Mouse (Mus musculus) G1E (cell line): Measurements from ENCODE around the gene Gm10300. TPM values are rescaled to one million over a fixed set of nuclear protein-coding genes. Genes with fewer than 3 reads are reported as not detected.

Source experiments
- ATAC-seq: 2 replicates; pipeline ENCODE4 v1.8.0; 2016; ENCODE audit warnings: mild to moderate bottlenecking; ENCODE audit not compliant: insufficient number of reproducible peaks, poor library complexity, low FRiP score, severe bottlenecking; ENCODE audit errors: extremely low read depth
- DNase-seq: peaks from one replicate; pipeline ENCODE4 v3.0.0; 2012; ENCODE audit warnings: low spot score
- H3K27me3 ChIP-seq: 2 replicates; pipeline ENCODE4 v1.6.1; 2012; ENCODE audit warnings: mild to moderate bottlenecking, low read length, inconsistent platforms; ENCODE audit not compliant: insufficient read depth
- H3K36me3 ChIP-seq: replicated peaks from 2 replicates; pipeline ENCODE3; 2012; ENCODE audit warnings: mild to moderate bottlenecking, inconsistent platforms
- H3K4me1 ChIP-seq: 2 replicates; pipeline ENCODE4 v1.6.1; 2012; ENCODE audit warnings: low read depth, low read length, inconsistent platforms, mixed read lengths; ENCODE audit not compliant: insufficient read depth
- H3K4me3 ChIP-seq: 2 replicates; pipeline ENCODE4 v1.5.1; 2012; ENCODE audit warnings: low read depth, mild to moderate bottlenecking, inconsistent platforms, low read length, moderate library complexity, mixed read lengths
- H3K9me3 ChIP-seq: replicated peaks from 2 replicates; pipeline ENCODE4 v1.6.1; 2012; ENCODE audit warnings: inconsistent platforms
- CTCF ChIP-seq: IDR thresholded peaks from 2 replicates; pipeline ENCODE4 v1.5.1; 2012; ENCODE audit warnings: low read depth, low read length, inconsistent platforms, mixed read lengths
- GATA1 ChIP-seq: IDR thresholded peaks from 2 replicates; pipeline ENCODE4 v1.6.1; 2012; ENCODE audit warnings: borderline replicate concordance, low read length, inconsistent platforms, mixed read lengths
- GATA2 ChIP-seq: IDR thresholded peaks from 2 replicates; pipeline ENCODE4 v1.6.1; 2012; ENCODE audit warnings: low read depth, low read length, inconsistent platforms, borderline replicate concordance
- POLR2AphosphoS5 ChIP-seq: IDR thresholded peaks from 2 replicates; pipeline ENCODE4 v1.6.1; 2012; ENCODE audit warnings: low read depth, low read length, inconsistent platforms; ENCODE audit not compliant: insufficient replicate concordance
- TAL1 ChIP-seq: conservative IDR thresholded peaks from 2 replicates; pipeline ENCODE4 v1.6.1; 2012; ENCODE audit warnings: low read depth, low read length, inconsistent platforms, mixed read lengths
- polyA plus RNA-seq: library from polyadenylated mRNA; stranded (reverse); fragments of >175 nt; gene quantifications from 2 replicates; pipeline ENCODE4 v1.2.3, GENCODE M21; 2012
- total RNA-seq, 2 experiments: library from RNA; stranded (forward) in 1 of 2; stranded (reverse) in 1 of 2; fragments of 200-1000 nt in 1 of 2; fragments of >200 nt in 1 of 2; fragmentation: Nextera tagmentation in 1 of 2; gene quantifications; 2 replicates each; pipeline ENCODE4 v1.2.3; 2014 to 2017

The Gm10300 gene
- total and polyA plus RNA-seq, 3 experiments, result 0.16 to 1.2 (median 0.26) TPM

GRCm38 (mm10) chr4:132093928-132094327, 19.4 kb downstream of the Gm10300 start:
- H3K36me3 ChIP-seq, result no peaks in the 10 kb centered on the region
- peaks cover 44% of the 10 kb centered on the region for H3K27me3 ChIP-seq
- H3K4me3 ChIP-seq, result no peak overlapping the region
- no peak for TF ChIP-seq POLR2AphosphoS5
- TF ChIP-seq GATA2, result no peak
- TF ChIP-seq CTCF, result no peak
- TF ChIP-seq GATA1, result no peak
- TF ChIP-seq TAL1, result no peak
- no peaks in the 10 kb centered on the region; the same call in 1 of the 2 replicates for H3K4me1 ChIP-seq
- no peak for ATAC-seq
- H3K9me3 ChIP-seq, result 0 out of 2 replicates have a peak, but pooled peaks cover 2% of the 10 kb centered on the region
- no peak for DNase-seq

GRCm38 (mm10) chr4:132095043-132095442, 20.5 kb downstream of the Gm10300 start:
- H3K9me3 ChIP-seq, result 0 out of 2 replicates have a peak, but pooled peaks cover 2% of the 10 kb centered on the region
- H3K4me3 ChIP-seq, result no peak overlapping the region
- no peak for ATAC-seq
- TF ChIP-seq TAL1 (no peak), CTCF (no peak), GATA1 (no peak), POLR2AphosphoS5 (no peak), GATA2 (no peak)
- peaks cover 50% of the 10 kb centered on the region for H3K27me3 ChIP-seq
- H3K36me3 ChIP-seq, result no peaks in the 10 kb centered on the region
- H3K4me1 ChIP-seq, result no peaks in the 10 kb centered on the region; the same call in 1 of the 2 replicates
- DNase-seq, result no peak

- Histone ChIP-seq H3K4me3 (no peak overlapping the region), H3K4me1 (no peaks in the 10 kb centered on the region; the same call in 1 of the 2 replicates), H3K36me3 (no peaks in the 10 kb centered on the region), H3K9me3 (no peaks in the 10 kb centered on the region), H3K27me3 (peaks cover 46% of the 10 kb centered on the region)
- TF ChIP-seq GATA1 (no peak), TAL1 (no peak), CTCF (no peak), POLR2AphosphoS5 (no peak), GATA2 (no peak)
- ATAC-seq, result no peak
- DNase-seq, result no peak
Observed at GRCm38 (mm10) chr4:132099548-132099947, 25.1 kb downstream of the Gm10300 start.

GRCm38 (mm10) chr4:132101152-132101551, 26.7 kb downstream of the Gm10300 start:
- DNase-seq, result no peak
- Histone ChIP-seq H3K4me1 (no peaks in the 10 kb centered on the region), H3K4me3 (no peak overlapping the region), H3K36me3 (no peaks in the 10 kb centered on the region), H3K27me3 (peaks cover 45% of the 10 kb centered on the region), H3K9me3 (no peaks in the 10 kb centered on the region)
- no peak for TF ChIP-seq GATA1
- TF ChIP-seq POLR2AphosphoS5, result no peak
- TF ChIP-seq GATA2, result no peak
- no peak for TF ChIP-seq CTCF
- no peak for TF ChIP-seq TAL1
- ATAC-seq, result no peak

- Histone ChIP-seq H3K4me3 (no peak overlapping the region), H3K9me3 (no peaks in the 10 kb centered on the region), H3K36me3 (no peaks in the 10 kb centered on the region), H3K27me3 (peaks cover 62% of the 10 kb centered on the region), H3K4me1 (no peaks in the 10 kb centered on the region)
- TF ChIP-seq TAL1 (no peak), CTCF (no peak), POLR2AphosphoS5 (no peak), GATA2 (no peak), GATA1 (no peak)
- no peak for ATAC-seq
- no peak for DNase-seq
Observed at GRCm38 (mm10) chr4:132108221-132108620, 33.7 kb downstream of the Gm10300 start.

- no peak overlapping the region for H3K4me3 ChIP-seq
- no peaks in the 10 kb centered on the region for H3K9me3 ChIP-seq
- H3K27me3 ChIP-seq, result peaks cover 61% of the 10 kb centered on the region
- H3K36me3 ChIP-seq, result no peaks in the 10 kb centered on the region
- no peak for ATAC-seq
- no peak for TF ChIP-seq TAL1
- TF ChIP-seq CTCF, result no peak
- no peak for TF ChIP-seq POLR2AphosphoS5
- no peak for TF ChIP-seq GATA1
- TF ChIP-seq GATA2, result no peak
- DNase-seq, result no peak
- no peaks in the 10 kb centered on the region; the same call in 1 of the 2 replicates for H3K4me1 ChIP-seq
Observed at GRCm38 (mm10) chr4:132111227-132111626, 36.7 kb downstream of the Gm10300 start.

- Histone ChIP-seq H3K4me1 (no peaks in the 10 kb centered on the region; the same call in 1 of the 2 replicates), H3K4me3 (no peak overlapping the region), H3K36me3 (no peaks in the 10 kb centered on the region), H3K27me3 (peaks cover 61% of the 10 kb centered on the region), H3K9me3 (no peaks in the 10 kb centered on the region)
- TF ChIP-seq GATA2 (no peak), CTCF (no peak), GATA1 (no peak), POLR2AphosphoS5 (no peak), TAL1 (no peak)
- no peak for DNase-seq
- ATAC-seq, result no peak
Observed at GRCm38 (mm10) chr4:132113411-132114095, 39.1 kb downstream of the Gm10300 start.
